24 mouse cellular contexts compared by ENCODE assay signal in genomic region chr1:62914495-62914894, GRCm38 (mm10).
"Had no signal": no experiment of that assay in that cellular context is flagged by ENCODE, and none has a peak within 500 bp of the region (broad histone marks: within the 10 kb centered on the region; RNA-seq: fewer than 3 reads in every experiment).

No protein-coding gene starts in this region.

- DNase-seq: kidney, postnatal 10 days; kidney, postnatal 4 days; left cerebral cortex, postnatal 4 days; liver; lung, adult 18-20 months; lung, postnatal 10 days; lung, postnatal 36 days; retina, postnatal 1 day; right cerebral cortex, postnatal 25 days; thymus, adult 2 months; thymus, postnatal 14 days; thymus, postnatal 4 days had no signal

- H3K36me3 ChIP-seq: kidney, embryonic 15.5 days; limb, embryonic 13.5 days; liver, embryonic 12.5 days; liver, embryonic 15.5 days; lung, embryonic 15.5 days; midbrain, embryonic 10.5 days; midbrain, embryonic 13.5 days; neural tube, embryonic 13.5 days had no signal

- H3K4me2 ChIP-seq: kidney, embryonic 15.5 days; limb, embryonic 13.5 days; liver, embryonic 12.5 days; liver, embryonic 15.5 days; lung, embryonic 15.5 days; midbrain, embryonic 13.5 days; neural tube, embryonic 13.5 days had no signal

- ATAC-seq: liver, embryonic 12.5 days; midbrain, embryonic 13.5 days; midbrain, embryonic 16.5 days had no signal

- H3K4me3 ChIP-seq: kidney, embryonic 15.5 days; limb, embryonic 13.5 days; liver, embryonic 12.5 days; liver, embryonic 15.5 days; lung, embryonic 15.5 days; megakaryocyte, embryonic 14.5 days; midbrain, embryonic 10.5 days; midbrain, embryonic 13.5 days; myocyte; neural tube, embryonic 13.5 days had no signal

- H3K27me3 ChIP-seq: kidney, embryonic 15.5 days; limb, embryonic 13.5 days; liver, embryonic 12.5 days; liver, embryonic 15.5 days; lung, embryonic 15.5 days; neural tube, embryonic 13.5 days had no signal

- H3K4me1 ChIP-seq: kidney, embryonic 15.5 days; liver, embryonic 12.5 days; liver, embryonic 15.5 days; lung, embryonic 15.5 days; megakaryocyte, embryonic 14.5 days; midbrain, embryonic 13.5 days had no signal

- H3K9me3 ChIP-seq: kidney, embryonic 15.5 days; limb, embryonic 13.5 days; liver, embryonic 12.5 days; liver, embryonic 15.5 days; lung, embryonic 15.5 days; megakaryocyte, embryonic 14.5 days; midbrain, embryonic 10.5 days; midbrain, embryonic 13.5 days; neural tube, embryonic 13.5 days had no signal

- H3K9ac ChIP-seq: kidney, embryonic 15.5 days; limb, embryonic 13.5 days; liver, embryonic 12.5 days; liver, embryonic 15.5 days; lung, embryonic 15.5 days; midbrain, embryonic 13.5 days; neural tube, embryonic 13.5 days had no signal

- H3K27ac ChIP-seq: kidney, embryonic 15.5 days; limb, embryonic 13.5 days; liver, embryonic 12.5 days; liver, embryonic 15.5 days; lung, embryonic 15.5 days; midbrain, embryonic 10.5 days; midbrain, embryonic 13.5 days; neural tube, embryonic 13.5 days; stomach, postnatal 0 days had no signal
